Mouse (Mus musculus): ENCODE measurements around the gene Hoxa4.

- TF ChIP-seq POLR2A (IDR thresholded peaks at IDR 0.05; ENCODE audit: insufficient read depth, low read depth, low read length) (no peak), CTCF (IDR thresholded peaks at IDR 0.05; ENCODE audit: insufficient read depth, low read depth, low read length) (no peak)
These were observed 26.7 kb downstream of the Hoxa4 start, which contains the start of gene Hoxa2 for GRCm38 (mm10) chr6:52164626-52165440.

Measured in olfactory bulb, adult 2 months (tissue).